Mouse (Mus musculus): ENCODE results near the gene D330045A20Rik.
"Not testable (repeated sequence)": the region's sequence is repeated elsewhere in the genome, so short reads cannot be mapped to it uniquely, and the experiment has no call there.

D330045A20Rik gene

GRCm38 (mm10) chrX:139583616-139584015 lies 103.4 kb downstream of the D330045A20Rik start:
- DNase-seq = no peak

- not testable (repeated sequence) for DNase-seq
Observed at GRCm38 (mm10) chrX:139586676-139587075, 106.5 kb downstream of the D330045A20Rik start.

GRCm38 (mm10) chrX:139596404-139596803 lies 116.2 kb downstream of the D330045A20Rik start:
- no peak for DNase-seq

Measured in right cerebral cortex, postnatal 4 days (tissue).